Mouse (Mus musculus) stomach, embryonic 14.5 days (tissue): ENCODE results near the gene Zc2hc1b. TPM values are rescaled to one million over a fixed set of nuclear protein-coding genes. Genes with fewer than 3 reads are reported as not detected.

ENCODE experiments used
- ATAC-seq: fragments of 200-750 bp; cut with Nextera tagmentation; 2 replicates; pipeline ENCODE4 v1.8.0; 2017; ENCODE audit warnings: low read depth, moderate TSS enrichment; ENCODE audit not compliant: insufficient number of reproducible peaks, insufficient read depth, low FRiP score
- H3K27ac ChIP-seq: fragments of 300-500 bp; sonication (generic); 2 replicates; pipeline ENCODE4 v1.5.1; 2014; ENCODE audit warnings: mild to moderate bottlenecking, low read length, moderate library complexity, mixed read lengths
- H3K27me3 ChIP-seq: fragments of 300-500 bp; sonication (generic); 2 replicates; pipeline ENCODE4 v1.6.1; 2014; ENCODE audit warnings: low read length, control low read depth, mixed read lengths; ENCODE audit not compliant: control insufficient read depth, insufficient read depth
- H3K36me3 ChIP-seq: fragments of 300-500 bp; sonication (generic); 2 replicates; pipeline ENCODE4 v1.6.1; 2014; ENCODE audit warnings: mild to moderate bottlenecking, control low read depth, low read length, moderate library complexity, mixed read lengths; ENCODE audit not compliant: control insufficient read depth, insufficient read depth
- H3K4me1 ChIP-seq: fragments of 300-500 bp; sonication (generic); 2 replicates; pipeline ENCODE4 v1.6.1; 2014; ENCODE audit warnings: low read length, control low read depth, mixed read lengths; ENCODE audit not compliant: control insufficient read depth, insufficient read depth
- H3K4me2 ChIP-seq: fragments of 300-500 bp; sonication (generic); replicated peaks from 2 replicates; pipeline ENCODE4 v1.6.1; 2014; ENCODE audit warnings: low read depth, low read length, control low read depth
- H3K4me3 ChIP-seq: fragments of 300-500 bp; sonication (generic); 2 replicates; pipeline ENCODE4 v1.5.1; 2014; ENCODE audit warnings: low read depth, low read length, control low read depth
- H3K9ac ChIP-seq: fragments of 300-500 bp; sonication (generic); replicated peaks from 2 replicates; pipeline ENCODE4 v1.6.1; 2014; ENCODE audit warnings: low read depth, mild to moderate bottlenecking, control low read depth, low read length, moderate library complexity, mixed read lengths
- H3K9me3 ChIP-seq: fragments of 300-500 bp; sonication (generic); 2 replicates; pipeline ENCODE4 v1.6.1; 2016; ENCODE audit warnings: low read depth, low read length, control low read depth; ENCODE audit not compliant: control insufficient read depth
- WGBS: fragments of 180-500 bp; shearing (Covaris S2); extraction: QIAGEN DNeasy Blood & Tissue Kit; methylation state at CpG from one replicate; pipeline ENCODE4 v1.1.7; 2014; 5-methylcytosine and 5-hydroxymethylcytosine counted together
- polyA plus RNA-seq: library from polyadenylated mRNA; unstranded; fragments of >200 nt; fragmentation: Nextera tagmentation; extraction: Ambion mirVana; gene quantifications from 2 replicates; pipeline ENCODE4 v1.2.1, GENCODE M21; 2014

Gene Zc2hc1b
- not detected in 2 replicates for polyA plus RNA-seq

DNA sequence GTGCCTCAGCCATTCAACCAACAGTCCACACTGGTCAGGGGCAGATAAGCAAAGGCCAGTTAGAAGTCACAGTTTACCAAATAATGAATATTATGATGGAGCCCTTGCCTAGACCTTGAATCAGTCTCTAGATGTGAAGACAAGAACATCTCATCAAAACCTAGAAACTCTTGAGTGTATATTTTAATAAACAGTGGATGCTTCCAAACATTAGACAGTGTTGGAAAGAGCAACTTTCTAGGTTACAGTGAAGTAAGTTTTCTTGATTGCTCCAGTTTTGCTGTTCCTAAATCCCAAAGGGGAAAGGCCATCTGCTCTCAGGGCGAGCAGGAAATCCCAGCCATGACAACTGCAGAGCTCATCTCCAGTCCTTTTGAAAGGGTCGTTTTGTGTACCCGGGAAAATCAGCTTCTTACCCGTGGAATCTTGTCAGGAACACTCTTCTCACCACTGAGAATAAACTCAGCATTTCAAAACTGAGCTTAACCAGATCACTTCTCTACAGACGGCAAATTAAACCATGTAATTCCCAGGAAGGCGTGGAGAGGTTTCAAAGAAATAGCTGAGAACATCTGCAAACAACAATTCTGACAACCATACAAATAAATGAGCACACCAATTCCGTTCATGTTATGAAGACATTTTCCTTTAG is at the start of gene Zc2hc1b:
Gene Zc2hc1b, minus strand, starts transcription at position 51 of the 652 bp plus-strand sequence.
- Histone ChIP-seq H3K4me2 (no peak within 1 kb of the TSS), H3K27me3 (no peaks in the 10 kb centered on the region), H3K9me3 (no peaks in the 10 kb centered on the region), H3K4me3 (no peak within 1 kb of the TSS), H3K27ac (peak within 1 kb of the TSS; percentile 63), H3K9ac (no peak within 1 kb of the TSS), H3K36me3 (peaks cover 46% of the 10 kb centered on the region), H3K4me1 (peaks cover 6% of the 10 kb centered on the region; the same call in 1 of the 2 replicates)
- WGBS = 55% methylated on average over 7 of the region's 7 CpGs
- no peak for ATAC-seq

DNA sequence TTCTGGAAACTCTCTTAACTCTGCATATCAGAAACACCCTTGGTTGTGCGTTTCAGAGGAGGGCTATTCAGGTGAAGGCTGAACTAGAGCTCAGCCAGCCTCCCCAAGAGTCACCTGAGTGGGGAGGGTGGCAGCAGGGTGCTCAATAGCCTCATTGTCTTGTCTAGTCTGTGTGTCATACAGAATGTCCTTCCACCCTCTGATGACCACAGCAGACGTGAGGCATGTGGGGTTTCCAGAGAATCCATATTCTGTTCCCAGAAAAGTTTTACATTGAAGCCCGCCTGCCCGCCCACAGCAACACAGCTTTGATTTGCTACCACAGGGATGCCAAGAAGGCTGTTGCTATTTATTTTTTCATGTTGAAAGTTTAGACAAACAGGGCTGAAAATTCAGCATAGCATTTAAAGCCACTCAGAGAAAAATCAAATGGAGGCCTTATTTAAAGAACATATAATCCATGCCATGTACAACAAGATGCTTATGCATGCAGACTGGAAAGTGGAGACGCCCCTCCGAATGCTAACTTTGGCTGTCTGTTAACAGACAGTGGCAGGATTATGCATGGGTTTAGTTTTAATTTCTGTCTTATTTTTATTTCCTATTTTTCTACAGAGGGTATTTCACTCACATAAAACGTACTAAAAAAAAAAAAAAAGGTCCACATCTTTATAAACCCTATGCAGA is 47.7 kb upstream of the Zc2hc1b start:
- no peak overlapping the region for H3K4me2 ChIP-seq
- no peak for ATAC-seq
- 89% methylated on average over 7 of the region's 7 CpGs for WGBS
- no peak overlapping the region for H3K27ac ChIP-seq
- H3K9ac ChIP-seq = no peak overlapping the region
- H3K27me3 ChIP-seq = no peaks in the 10 kb centered on the region
- no peaks in the 10 kb centered on the region for H3K9me3 ChIP-seq
- peaks cover 8% of the 10 kb centered on the region for H3K36me3 ChIP-seq
- no peaks in the 10 kb centered on the region for H3K4me1 ChIP-seq
- H3K4me3 ChIP-seq = no peak overlapping the region

DNA sequence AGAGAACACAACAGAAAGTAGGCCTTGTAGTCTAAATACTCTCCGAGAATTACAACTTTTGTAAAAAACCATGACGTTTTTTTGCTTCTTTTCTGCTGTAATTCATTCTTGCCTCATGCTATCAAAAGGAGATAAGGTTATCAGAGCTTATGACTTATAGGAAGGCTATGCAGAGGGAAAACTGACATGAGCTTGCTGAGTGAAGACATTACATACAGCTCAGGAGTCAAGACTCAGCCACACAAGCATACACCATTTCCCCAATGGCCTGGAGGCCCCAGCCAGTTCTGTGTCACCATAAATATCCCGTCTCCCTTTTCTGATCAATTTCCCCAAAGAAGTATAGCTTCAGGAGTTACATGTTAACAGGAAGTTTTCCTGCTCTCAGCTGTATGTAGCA is 44.3 kb upstream of the Zc2hc1b start:
- peaks cover 5% of the 10 kb centered on the region; the same call in 1 of the 2 replicates for H3K36me3 ChIP-seq
- H3K4me2 ChIP-seq = no peak overlapping the region
- 81% methylated on average over 3 of the region's 3 CpGs for WGBS

DNA sequence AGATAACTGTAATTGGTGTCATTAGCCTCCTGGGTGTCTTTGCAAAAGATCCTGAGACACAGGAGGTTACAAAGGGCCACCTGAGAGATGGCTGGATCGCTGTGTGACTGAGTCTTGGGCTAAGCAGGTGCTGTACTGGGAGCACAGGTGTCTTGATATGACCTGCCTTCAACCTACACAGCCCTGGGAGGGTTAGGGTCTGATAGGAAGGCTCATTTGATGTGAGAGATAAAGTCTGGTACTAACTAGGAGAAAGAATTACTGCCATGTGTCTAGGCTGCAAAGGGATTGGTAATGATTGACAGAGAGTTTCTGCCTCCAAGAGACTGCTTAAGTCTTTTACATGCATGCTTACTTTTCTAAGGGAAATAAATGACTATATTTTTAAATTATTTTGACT is 42.2 kb upstream of the Zc2hc1b start:
- WGBS = 52% methylated on average over 1 of the region's 1 CpGs

More for the DNA sequence above, 44.3 kb upstream of the Zc2hc1b start:
- H3K27me3 ChIP-seq = no peaks in the 10 kb centered on the region
- no peak overlapping the region for H3K27ac ChIP-seq
- H3K9me3 ChIP-seq = no peaks in the 10 kb centered on the region
- ATAC-seq = no peak
- H3K9ac ChIP-seq = no peak overlapping the region
- H3K4me1 ChIP-seq = no peaks in the 10 kb centered on the region
- H3K4me3 ChIP-seq = no peak overlapping the region

DNA sequence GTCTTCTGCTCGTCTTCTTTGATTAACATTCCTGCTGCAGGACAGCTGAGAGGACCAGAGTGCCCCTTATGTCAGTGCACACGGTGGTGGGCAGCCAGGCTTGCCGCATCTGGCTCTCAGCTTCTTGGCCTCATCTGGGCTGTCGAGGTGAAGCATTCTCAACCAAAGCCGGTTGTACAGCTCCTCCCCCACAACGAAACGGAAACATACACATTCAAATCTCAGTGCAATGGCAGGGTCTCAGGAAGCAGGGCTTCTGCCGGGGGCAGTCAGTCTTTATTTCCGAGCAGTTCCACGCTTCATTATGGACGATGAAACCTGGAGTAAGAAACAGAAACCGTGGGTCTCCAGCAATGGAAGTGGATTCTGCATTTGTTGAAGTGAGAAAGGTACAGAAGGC is 36.1 kb upstream of the Zc2hc1b start:
- Histone ChIP-seq H3K9ac (no peak overlapping the region), H3K4me1 (peaks cover 32% of the 10 kb centered on the region), H3K4me3 (no peak overlapping the region), H3K36me3 (no peaks in the 10 kb centered on the region), H3K4me2 (no peak overlapping the region), H3K27ac (peak overlapping the region; percentile 71; the same call in 1 of the 2 replicates), H3K9me3 (no peaks in the 10 kb centered on the region), H3K27me3 (no peaks in the 10 kb centered on the region)
- 50% methylated on average over 12 of the region's 12 CpGs for WGBS
- no peak for ATAC-seq

More for the DNA sequence above, 42.2 kb upstream of the Zc2hc1b start:
- H3K9me3 ChIP-seq = no peaks in the 10 kb centered on the region
- no peak overlapping the region for H3K27ac ChIP-seq
- H3K9ac ChIP-seq = no peak overlapping the region
- peaks cover 5% of the 10 kb centered on the region; the same call in 1 of the 2 replicates for H3K36me3 ChIP-seq
- no peaks in the 10 kb centered on the region for H3K4me1 ChIP-seq
- no peak overlapping the region for H3K4me2 ChIP-seq
- H3K27me3 ChIP-seq = no peaks in the 10 kb centered on the region
- no peak overlapping the region for H3K4me3 ChIP-seq
- no peak for ATAC-seq

DNA sequence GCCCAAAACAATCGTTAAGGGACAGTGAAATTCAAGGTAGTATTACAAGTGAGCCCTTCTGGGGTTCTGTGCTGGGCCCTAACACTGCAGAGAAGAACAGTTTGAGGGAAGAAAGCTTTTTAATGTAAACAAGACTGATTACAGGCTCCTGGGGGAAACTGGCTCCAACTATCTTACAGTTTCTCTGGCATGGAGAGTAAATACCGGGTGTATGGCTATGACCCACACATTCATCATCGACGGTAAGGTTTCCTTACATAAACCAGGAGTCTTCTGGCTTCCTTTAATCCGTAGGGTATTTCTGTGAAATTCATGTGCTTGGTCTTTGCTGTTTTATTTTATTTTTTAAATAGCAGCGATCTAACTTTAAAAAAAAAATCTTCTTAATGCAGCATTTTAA is 35.0 kb upstream of the Zc2hc1b start:
- H3K9ac ChIP-seq = no peak overlapping the region
- no peak overlapping the region for H3K4me3 ChIP-seq
- H3K4me2 ChIP-seq = no peak overlapping the region
- no peaks in the 10 kb centered on the region for H3K27me3 ChIP-seq
- H3K4me1 ChIP-seq = peaks cover 35% of the 10 kb centered on the region
- no peaks in the 10 kb centered on the region for H3K9me3 ChIP-seq
- peak overlapping the region; percentile 85; the same call in 1 of the 2 replicates for H3K27ac ChIP-seq
- H3K36me3 ChIP-seq = no peaks in the 10 kb centered on the region
- ATAC-seq = no peak
- WGBS = 37% methylated on average over 6 of the region's 6 CpGs

DNA sequence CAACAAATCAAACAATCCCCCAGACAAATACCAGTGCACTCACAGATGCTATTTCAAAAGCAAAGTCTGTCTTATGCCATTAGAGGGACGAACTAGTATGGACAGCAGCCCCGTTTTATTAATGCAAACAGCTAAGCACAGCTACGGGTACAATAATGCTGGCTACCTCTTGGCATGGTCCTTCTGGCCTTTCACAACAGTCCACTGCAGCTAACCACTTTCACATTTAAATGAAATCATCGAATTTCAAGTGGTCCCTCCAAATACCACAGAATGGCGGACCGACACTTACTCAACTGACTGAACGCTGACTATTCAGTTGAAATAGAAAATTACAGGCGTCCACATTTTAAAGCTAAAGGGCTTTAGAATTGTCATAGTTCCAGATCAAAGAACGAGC is 34.5 kb upstream of the Zc2hc1b start:
- Histone ChIP-seq H3K36me3 (no peaks in the 10 kb centered on the region), H3K9ac (no peak overlapping the region), H3K4me1 (peaks cover 35% of the 10 kb centered on the region), H3K4me3 (no peak overlapping the region), H3K4me2 (no peak overlapping the region), H3K27ac (peak overlapping the region; percentile 85), H3K9me3 (no peaks in the 10 kb centered on the region), H3K27me3 (no peaks in the 10 kb centered on the region)
- 62% methylated on average over 9 of the region's 9 CpGs for WGBS
- no peak for ATAC-seq

DNA sequence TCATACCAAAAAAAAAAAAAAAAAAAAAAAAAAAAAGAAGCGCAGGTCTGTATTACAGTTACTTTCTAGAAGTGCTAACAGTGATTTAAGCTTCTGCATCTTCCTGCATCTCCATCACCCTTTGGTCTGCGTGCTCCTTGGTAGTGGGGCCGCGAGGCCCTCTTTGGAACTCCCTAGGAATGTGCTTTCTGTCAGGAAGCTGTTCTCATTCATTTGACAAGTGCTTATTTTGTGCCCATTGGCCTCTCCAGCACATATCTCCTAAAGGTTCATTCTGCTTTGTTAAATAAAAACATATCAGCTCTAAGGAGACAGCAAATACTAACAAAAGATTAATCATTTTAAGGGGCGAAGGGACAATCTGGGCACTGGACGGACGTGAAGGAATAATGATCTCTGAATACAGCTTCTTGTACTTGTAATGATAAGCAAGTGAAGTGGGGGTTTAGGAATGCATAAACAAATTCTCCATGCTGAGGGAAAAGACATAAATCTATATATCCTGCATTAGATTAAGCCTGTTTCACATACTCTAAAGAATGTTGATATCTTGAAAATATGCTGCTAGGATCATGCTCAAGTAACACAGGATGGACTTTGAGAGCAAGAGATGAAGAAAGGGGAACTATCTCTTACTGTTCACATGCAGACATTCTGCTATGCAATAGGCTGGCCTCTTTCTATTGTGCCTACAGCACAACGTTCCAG is 32.3 kb upstream of the Zc2hc1b start:
- H3K36me3 ChIP-seq = no peaks in the 10 kb centered on the region
- no peaks in the 10 kb centered on the region for H3K9me3 ChIP-seq
- no peak overlapping the region for H3K9ac ChIP-seq
- no peak overlapping the region for H3K4me2 ChIP-seq
- H3K27me3 ChIP-seq = no peaks in the 10 kb centered on the region
- 17% methylated on average over 8 of the region's 8 CpGs for WGBS
- H3K4me1 ChIP-seq = peaks cover 35% of the 10 kb centered on the region
- H3K4me3 ChIP-seq = no peak overlapping the region
- peak overlapping the region; percentile 85 for H3K27ac ChIP-seq
- peak; percentile 66 for ATAC-seq
